Mouse (Mus musculus) adrenal gland, postnatal 36 days (tissue): ENCODE measurements around the gene Neu2. TPM values are rescaled to one million over a fixed set of nuclear protein-coding genes. Genes with fewer than 3 reads are reported as not detected.
"Not testable (repeated sequence)": the region's sequence is repeated elsewhere in the genome, so short reads cannot be mapped to it uniquely, and the experiment has no call there.

Experiments
- DNase-seq, 2 experiments: peaks; one replicate each; pipeline ENCODE4 v3.0.0; 2021; ENCODE audit warnings: mixed read lengths in 1 of 2
- long read RNA-seq, 2 experiments: library from polyadenylated mRNA; stranded (forward); transcript quantifications; one replicate each; pipeline ENCODE4 v2.0.0; 2021; ENCODE audit warnings: borderline sequencing depth in 2 of 2
- total RNA-seq, 2 experiments: library from RNA; stranded (reverse); gene quantifications; 2 replicates each; pipeline ENCODE4 v1.2.3; 2021

Neu2 gene
- not detected for total RNA-seq
- long read RNA-seq, experiment 1: 0 reads
- long read RNA-seq, experiment 2: 0 reads

DNA sequence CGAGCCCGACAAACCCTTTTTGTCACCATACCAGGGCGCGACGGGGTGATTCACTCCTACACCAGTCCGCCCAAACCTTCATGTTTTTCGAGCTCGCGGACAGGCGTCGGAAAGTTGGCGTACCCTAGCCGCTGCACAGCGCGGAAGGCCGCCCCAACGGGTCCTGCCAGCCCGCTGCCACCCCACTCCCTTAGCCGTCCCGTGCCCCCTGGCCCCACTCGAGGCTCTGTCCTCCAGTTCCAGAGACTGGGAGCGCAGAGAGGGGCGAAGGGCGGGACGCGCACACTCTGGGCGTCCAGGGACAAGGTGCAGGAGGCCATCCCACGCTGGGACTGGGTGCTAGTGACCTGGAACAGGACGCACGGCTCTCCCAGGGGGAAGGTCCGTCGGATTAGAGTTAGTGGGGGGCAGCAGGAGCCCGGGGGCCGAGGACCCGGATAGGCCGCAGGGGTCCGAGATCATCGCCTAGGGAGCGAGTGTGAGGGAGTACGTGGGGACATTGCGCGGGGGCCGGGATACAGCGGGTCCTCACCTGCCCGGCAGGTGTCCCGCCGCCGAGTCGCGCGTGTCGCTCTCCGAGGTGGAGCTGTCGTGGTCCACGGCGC lies at the start of gene Neu2:
Neu2 (plus strand) TSS at position 329 of the 605 bp plus-strand sequence.
- peak; percentile 27 to 32 for DNase-seq

DNA sequence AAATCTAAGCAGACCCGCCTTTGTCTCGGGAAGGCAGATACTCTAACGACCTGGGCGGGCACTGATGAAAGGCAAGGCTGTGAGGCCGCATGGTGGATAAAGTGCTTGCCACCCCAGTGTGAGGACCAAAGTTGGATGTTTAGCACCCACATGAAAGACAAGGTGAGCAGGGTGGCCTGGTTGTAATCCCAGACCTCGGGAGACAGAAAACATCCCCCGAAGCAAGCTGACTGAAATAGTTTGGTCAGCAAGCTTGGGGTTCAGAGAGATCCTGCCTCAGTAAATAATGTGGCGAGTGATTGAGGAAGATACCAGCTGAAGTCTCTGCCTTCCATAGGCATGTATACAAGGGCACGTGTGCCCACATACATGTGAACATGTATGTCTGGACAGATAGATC lies 42.2 kb upstream of the Neu2 start:
- DNase-seq: no peak

DNA sequence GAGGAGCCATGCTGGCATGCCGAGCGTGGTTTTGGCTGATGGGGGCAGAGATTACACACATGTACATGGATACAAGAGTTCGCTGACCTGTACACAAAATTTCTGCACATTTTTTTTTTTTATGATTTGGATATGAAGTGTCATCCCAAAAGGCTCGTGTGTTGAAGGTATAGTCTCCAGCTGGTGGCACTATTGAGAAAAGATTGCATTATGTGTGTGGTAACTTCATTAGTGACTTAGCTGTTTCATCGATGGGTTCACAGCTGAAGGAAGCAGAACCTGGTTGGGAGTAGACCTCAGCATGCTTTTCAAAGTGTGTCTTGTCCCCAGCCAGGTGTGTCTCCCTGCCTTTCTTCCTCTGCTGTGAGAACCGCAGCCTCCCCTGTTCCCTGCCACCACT lies 41.4 kb upstream of the Neu2 start:
- no peak for DNase-seq

DNA sequence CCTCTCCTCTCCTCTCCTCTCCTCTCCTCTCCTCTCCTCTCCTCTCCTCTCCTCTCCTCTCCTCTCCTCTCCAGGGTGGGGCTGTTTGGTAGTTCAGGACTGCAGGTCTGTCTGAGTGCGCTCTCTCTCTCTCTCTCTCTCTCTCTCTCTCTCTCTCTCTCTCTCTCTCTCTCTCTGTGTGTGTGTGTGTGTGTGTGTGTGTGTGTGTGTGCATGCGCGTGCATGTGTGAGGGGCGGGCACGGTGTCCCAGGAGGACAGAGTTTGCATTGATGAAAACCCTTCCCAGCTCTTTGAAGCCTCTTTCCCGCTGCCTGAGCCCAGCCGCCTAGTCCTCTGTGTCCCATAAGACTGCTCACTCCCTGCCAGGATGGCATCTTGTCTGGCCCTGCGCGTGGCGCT lies 39.7 kb upstream of the Neu2 start, which contains the start of gene Snorc:
Snorc (plus strand) TSS at position 301 of the 400 bp plus-strand sequence.
- not testable (repeated sequence) for DNase-seq

DNA sequence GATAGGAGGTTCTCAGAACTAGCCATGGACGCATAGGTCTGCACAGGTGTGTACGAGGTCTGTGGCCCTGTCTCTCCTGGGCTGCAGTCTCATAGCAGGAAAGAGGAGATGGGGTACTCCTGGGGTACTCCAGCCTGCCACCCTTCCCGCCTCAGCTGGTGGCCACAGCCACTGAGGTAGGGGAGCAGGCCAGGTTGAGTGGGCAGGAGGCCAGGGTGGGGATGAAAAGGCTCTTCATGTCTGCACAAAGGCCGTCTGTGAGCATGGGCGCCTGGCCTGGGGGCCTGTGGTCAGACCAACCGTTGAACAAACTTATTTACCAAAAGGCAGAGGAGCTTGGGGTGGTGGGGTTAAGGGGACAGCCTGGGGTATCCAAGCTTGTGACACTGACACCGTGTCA lies 37.8 kb upstream of the Neu2 start:
- no peak for DNase-seq

DNA sequence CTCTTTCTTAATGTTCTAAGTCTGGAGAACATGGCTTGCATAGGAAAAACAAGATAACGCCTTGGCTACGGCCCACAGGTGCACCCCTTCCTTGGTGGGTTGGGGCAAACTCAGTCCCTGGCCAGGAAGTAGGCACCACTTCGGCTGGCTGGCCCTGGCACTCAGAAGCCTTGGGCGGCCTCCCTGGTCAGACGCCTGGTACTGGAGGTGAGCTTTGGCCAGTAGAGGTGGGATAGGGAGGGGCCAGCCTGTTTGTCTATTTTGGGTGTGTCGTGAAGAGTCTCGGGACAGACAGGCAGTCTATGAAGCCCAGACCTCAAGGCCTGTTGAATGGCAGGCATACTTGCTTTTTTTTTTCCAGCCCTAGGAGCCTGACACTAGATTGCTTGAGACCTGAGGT lies 37.1 kb upstream of the Neu2 start:
- DNase-seq: peak in 1 of 2 experiments; percentile 16

DNA sequence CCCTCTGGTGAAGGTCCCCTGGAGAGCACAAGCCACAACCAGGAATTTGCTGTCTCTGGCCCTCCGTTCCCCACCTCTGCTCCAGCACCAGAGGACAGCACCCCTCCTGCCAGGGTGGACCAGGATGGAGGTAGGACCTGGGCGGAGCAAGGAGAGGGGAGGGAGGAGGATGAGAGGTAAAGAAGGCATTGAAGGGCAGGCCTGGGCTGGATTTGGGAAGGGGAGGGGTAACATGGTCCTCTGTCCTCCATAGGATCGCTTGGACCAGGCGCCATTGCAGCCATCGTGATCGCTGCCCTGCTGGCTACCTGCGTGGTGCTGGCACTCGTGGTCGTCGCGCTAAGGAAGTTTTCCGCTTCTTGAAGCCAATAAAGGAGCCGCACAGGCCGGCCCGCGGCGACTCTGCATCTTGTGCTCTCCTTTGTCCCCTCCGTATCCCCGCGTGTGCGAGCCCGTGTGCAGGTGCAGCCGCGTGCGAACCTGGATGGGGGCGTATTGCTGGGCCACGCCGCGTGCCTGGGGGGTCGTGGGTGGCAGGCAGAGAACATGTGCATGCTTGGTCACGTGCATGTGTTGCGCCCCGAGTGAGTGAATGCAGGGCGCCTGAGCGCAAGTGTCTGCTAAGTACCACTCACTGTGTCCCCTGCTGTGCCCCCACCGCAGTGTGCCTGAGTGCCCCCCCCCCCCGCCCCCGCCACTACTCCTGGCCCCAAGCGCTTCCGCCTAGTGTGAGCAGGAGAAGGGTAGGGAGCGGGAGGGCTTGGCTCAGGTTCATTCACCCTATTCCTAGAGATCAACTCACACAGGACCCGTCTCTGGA lies 34.4 kb upstream of the Neu2 start:
- no peak for DNase-seq

DNA sequence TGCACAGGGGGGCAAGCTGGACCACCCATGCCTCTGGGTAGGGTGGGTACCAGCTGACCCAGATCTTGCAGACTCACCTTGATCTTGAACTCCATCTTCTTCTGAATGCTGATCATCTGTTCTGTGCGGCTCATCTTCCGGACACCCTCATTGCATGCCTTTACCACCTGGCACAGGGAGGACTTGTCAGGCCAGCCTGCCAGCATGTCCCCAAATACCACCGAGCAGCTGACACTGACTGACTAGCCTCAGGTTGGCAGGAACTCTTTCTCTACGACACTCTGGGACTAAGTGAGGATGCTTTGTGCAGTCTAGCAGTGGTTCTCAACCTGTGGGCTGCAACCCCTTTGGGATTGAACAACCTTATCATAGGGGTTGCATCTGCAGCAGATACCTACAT lies 27.1 kb upstream of the Neu2 start:
- no peak for DNase-seq

DNA sequence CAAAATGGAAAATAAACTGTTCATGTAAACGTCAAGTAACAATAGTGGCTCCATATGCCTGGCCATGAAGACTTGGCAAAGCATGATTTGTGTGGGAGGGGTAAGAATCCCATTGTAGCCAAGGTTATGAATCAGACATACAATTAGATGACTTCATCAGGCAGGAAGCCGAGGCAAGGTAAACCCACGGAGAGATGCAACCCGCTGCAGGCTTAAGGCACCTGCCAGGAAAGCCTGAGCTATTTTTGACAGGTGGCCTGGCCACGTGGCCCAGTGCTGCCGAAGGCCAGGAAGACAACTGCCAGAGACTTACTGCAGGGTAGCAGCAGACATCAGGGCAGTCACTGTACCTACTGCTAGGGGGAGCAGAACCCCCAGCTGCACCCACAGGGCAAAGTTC lies 23.3 kb upstream of the Neu2 start:
- no peak for DNase-seq

DNA sequence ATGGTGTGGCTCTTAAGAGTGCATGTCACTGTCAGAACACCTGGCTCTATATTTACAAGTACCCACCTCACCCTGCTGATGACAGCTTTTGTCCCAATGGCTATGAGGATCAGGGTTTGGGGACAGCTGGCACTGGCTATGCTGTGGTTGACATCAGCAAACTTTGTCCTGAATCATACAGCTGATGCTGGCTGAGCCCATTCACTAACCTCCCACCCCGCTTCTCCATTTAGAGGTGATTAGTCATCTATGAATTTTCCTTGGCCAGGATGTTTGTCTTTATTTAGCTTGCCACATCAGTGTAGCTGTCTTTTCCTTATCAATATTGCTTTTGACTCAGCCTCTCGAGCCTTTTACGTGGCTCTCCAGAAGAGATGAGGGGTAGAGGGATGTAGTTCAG lies 17.4 kb upstream of the Neu2 start:
- DNase-seq: no peak

DNA sequence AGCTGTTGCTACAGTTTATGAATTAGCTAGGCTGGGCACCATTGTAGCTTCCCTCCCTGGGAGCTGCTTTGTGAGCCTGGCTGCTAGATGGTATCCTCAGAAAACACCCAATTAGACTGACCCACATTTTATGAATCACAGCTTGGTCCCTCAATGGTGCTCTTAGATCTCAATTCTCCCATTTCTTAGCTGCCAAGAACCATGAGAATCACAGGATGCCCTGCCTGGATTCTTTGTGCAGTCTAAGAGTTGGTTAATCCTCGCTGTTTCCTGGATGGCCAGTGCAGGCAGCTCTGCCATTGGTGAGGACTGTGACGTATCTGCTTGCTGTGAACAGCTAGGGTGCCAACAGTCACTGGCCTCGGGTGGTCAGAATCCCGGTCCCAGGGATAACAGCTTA lies 16.1 kb upstream of the Neu2 start:
- DNase-seq: no peak

DNA sequence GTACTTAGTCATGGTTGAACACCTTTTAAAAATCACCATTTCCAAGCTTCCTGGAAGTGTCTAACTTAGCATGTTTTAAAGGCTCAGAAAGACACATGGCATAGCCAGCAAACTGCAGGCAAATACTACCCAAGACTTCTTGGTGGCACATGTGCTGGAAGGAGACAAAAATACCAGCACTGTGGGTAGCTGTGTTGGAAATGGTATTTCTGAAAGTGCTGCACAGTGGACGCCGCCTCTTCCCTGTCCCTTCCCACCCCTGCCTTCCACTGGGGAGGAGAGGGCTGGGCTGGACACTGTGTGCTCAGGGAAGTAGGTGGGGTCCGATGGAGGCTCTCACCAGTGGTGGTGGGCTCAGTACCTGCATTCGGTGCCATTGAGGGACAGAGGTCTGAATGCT lies 4.2 kb upstream of the Neu2 start:
- DNase-seq: no peak

DNA sequence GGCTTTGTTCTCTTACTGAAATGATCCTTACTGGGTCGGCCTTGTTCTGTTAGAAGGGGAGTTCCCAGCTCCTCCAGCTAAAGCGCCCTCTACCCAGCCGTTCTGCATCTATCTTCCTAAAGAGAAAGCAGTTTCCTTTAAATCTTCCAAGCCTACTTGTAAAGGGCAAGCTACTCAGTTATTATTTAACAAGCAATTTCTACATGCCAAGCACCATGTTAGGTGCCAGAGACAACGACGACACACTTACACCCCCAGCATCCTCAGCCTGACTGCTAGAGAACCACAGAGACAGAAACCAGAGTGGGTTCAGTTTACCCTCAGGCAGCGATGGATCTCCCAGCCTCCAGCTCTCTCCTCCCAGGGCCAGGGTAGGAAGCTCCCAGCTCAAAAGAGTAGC lies 1.8 kb upstream of the Neu2 start:
- no peak for DNase-seq

DNA sequence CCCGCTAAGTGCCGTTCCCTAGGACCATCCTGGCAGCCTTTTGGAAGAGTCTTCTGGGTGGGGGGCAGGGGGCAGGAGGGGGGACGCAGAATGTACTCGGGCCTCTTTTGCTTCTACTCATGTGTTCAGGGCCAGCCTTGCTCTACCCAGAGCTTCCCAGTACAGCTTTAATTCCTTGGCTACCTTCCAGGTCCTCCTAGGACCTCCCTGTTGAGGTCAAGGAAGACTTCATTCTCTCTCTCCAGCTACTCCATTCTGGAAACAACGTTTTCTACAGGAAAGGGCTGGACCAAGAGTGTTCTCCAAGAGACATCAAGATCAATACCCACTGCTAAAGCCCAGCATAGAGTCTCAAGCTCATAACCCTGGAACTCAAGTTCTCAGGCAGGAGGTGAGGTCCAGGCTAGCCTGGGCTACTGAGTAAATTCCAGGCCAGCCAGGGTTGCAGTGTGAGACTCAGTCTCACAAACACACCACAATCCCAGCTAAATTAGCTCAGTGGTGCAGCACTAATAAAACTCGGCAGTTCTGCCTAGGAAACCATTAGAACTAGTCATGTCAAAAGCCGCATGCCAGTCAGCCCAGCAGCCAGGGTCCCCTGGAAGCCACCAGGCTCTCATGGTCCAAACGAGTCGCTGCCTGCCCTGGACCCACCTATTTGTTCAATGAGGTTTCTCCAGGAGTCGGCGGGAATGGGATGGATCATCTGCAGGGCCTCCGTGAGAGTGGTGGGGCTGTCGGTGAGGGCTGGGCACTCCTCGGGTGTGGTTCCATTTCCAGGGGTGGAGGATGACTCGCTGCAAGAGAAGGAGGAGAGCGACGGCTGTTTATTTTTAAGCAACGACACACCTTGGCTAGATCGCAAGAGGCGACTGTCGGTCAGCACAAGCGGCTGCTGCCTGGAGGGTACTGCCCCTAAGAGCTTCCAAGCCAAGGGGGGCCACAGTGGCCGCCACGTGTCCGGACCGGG lies 813 bp upstream of the Neu2 start:
- no peak for DNase-seq

DNA sequence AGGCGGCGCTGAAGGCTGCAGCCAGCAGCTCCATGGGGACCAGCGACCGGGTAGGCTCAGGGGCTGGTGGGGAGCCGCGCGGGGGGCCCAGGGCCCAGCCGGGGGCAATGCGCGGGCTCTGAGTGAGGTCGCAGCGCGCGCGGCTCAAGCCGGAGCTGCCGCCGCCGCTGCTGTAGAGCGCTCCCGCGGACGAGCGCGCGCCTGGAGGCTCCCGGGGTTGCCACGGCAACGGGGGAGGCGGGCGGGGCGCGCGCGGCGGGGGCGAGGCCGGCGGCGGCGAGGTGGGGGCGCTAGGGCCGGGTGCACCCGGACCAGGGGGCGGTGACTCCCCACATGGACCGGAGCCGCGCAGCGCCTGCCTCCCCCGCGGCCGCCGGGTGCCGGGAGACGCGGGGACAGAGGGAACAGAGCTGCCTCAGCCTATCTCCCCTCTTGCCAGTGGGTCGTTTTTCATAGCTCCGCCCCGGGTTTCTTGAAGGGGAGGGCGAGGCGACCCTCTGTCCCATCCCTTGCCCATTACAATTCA lies 540 bp downstream of the Neu2 start:
- peak; percentile 56 to 68 for DNase-seq

DNA sequence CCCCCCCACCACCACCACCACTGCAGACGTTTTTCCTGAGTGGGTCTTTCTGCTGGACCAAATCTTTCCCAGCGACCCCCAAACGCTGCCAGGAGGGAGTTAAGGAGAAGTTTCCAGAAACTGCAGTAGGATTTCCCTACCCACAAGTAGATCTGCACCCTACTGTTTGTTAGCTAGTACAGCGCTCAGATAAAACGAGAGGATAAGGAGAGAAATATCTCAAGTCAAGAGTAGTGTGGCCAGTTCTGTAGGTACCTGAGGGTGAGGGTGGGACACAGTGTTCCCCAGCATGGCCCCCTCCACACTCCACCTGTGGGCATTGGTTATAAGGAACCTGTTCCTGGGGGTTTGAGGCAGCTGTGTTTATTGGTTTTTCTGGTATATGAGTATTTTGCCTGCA lies 1.2 kb downstream of the Neu2 start:
- DNase-seq: no peak

DNA sequence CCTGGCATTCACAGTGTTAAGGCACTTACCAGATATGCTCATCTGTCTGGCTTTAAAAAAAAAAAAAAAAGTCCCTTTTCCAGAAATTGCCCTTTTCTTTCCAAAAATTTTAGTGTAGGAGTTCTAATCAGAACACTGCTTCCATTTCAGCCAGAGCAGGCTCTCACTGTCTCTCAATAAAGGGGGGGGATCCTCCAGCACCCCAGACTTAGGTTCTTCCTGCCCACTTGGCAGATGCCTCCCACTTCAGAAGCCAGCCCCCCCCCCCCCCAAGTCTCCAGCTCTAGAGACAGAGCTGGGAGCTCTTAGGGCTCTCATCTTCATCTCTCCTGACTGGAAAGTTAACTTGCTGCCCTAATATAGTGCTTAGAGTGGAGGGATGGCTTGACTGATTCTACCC lies 10.8 kb downstream of the Neu2 start:
- DNase-seq: no peak

DNA sequence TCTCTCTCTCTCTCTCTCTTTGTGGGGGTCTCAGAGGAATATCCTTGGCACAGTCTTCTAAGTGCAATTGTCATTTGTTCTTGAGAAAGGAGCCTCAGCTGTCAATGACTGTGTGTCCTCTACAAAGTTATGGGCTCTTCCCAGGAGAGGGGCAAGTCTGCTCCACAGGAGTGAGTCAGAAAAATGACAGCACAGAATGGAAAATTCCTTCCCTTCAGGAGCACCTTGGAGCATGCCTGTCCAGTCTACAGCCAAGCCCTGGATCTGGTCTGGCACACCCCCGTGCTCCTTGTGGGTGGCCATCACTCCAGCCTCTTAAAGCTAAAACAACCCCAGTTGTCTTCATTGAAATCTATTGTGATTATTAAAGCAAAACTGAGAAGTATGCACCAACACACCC lies 11.8 kb downstream of the Neu2 start:
- peak in 1 of 2 experiments; percentile 28 for DNase-seq

DNA sequence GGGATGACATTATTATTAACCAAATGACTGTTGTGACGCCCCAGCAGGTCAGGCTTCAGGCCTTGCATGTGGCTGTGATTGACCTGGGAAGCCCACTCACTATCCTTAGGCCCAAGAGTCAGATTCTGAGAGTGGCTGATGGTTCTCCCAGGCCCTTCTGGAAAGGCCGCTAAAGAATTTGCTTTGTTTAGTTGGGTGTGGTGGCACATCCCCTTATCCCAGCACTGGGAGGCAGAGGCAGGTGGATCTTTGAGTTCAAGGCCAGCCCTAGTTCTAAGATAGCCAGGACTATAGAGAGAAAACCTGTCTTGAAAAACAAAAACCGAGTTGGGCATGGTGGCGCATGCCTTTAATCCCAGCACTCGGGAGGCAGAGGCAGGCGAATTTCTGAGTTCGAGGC lies 15.4 kb downstream of the Neu2 start:
- DNase-seq: no peak

DNA sequence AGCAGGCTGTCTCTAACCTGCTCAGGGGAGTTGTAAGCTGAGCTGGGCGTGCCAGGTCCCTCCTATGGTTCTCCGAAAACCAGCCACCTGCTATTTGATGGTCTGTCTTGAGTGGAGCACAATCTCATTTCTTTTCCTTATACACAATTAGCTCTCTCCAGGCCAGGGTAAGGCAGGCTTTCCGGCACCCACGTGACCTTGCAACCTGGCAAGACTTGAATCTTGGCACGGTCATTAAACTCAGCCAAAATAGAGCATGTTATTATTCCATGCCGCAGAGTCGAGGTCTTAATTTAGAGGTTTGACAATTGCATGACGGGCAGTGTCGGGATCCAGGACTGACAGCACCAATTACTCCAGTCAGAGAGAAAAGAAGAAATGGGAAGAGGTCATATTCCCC lies 17.5 kb downstream of the Neu2 start:
- DNase-seq: no peak

DNA sequence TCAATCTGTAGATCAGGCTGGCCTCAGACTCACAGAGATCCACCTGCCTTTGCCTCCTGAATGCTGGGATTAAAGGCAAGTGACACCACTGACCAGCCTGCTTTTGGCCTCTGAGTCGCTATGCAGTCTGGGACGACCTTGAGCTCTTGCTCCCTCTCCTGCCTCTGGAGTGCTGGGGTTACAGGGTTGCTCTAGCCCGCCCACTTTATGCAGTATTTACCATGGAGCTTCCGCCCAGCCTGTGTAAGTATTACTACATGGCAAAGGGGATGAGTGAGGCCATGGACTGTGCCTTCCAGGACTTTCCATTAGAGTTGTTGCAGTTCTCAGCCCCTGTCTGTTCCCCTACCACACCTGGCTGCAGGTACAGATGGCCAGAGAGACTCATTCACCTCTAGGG lies 22.7 kb downstream of the Neu2 start:
- DNase-seq: no peak

DNA sequence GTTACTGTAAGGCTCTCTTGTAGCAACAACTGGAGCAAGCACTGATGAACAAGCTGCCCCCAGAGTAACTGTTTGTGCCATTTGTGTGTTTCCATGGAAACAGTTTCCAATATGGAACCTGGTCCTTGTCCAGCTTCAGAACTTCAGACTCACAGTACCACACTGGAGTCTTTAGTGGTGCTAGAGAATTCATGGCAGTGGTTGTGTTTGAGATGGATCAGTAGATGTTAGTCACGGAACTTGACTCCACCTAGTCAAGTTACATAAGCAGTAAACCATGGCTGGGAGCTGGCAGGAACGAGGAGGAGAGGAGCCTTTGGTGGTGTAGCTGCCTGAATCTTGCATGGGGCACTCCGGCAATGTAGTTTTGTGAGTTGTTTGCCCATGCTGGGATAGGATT lies 24.4 kb downstream of the Neu2 start:
- DNase-seq: no peak
